Mouse (Mus musculus) liver, embryonic 18 days (tissue): ENCODE measurements around the gene Sptb. TPM values are rescaled to one million over a fixed set of nuclear protein-coding genes. Genes with fewer than 3 reads are reported as not detected.

Source experiments
- polyA plus RNA-seq: library from polyadenylated mRNA; depleted of rRNA; stranded (reverse); fragments of >200 nt; gene quantifications from 2 replicates; pipeline ENCODE4 v1.2.3, GENCODE M21; 2012; rRNA removed

The Sptb gene
- 15.5 and 20.7 TPM in 2 replicates for polyA plus RNA-seq

GRCm38 (mm10) chr12:76710351-76711100 lies at the start of gene Sptb:
TSS of gene Sptb (minus strand) at chr12:76710547.

GRCm38 (mm10) chr12:76530580-76531139 lies 179.7 kb downstream of the Sptb start, which contains the start of gene Plekhg3:
TSS of gene Plekhg3 (plus strand) at chr12:76530891.

Other genes starting within 250 kb of the Sptb start
- gene Plekhg3, start 179.7 kb downstream of the Sptb start, polyA plus RNA-seq = 12.0 and 15.7 TPM in 2 replicates
- gene Churc1, start 55.0 kb upstream of the Sptb start, polyA plus RNA-seq = 41.1 and 41.2 TPM in 2 replicates
- 11.4 and 12.0 TPM in 2 replicates for gene Fntb, start 55.0 kb upstream of the Sptb start, polyA plus RNA-seq
- gene Gpx2, start 85.0 kb upstream of the Sptb start, polyA plus RNA-seq = 0.19 and 0.22 TPM in 2 replicates
- 0.13 and 0.23 TPM in 2 replicates for gene Rab15, start 112.4 kb upstream of the Sptb start, polyA plus RNA-seq